Mouse (Mus musculus): ENCODE measurements around the gene Nbeal2.

The Nbeal2 gene

DNA sequence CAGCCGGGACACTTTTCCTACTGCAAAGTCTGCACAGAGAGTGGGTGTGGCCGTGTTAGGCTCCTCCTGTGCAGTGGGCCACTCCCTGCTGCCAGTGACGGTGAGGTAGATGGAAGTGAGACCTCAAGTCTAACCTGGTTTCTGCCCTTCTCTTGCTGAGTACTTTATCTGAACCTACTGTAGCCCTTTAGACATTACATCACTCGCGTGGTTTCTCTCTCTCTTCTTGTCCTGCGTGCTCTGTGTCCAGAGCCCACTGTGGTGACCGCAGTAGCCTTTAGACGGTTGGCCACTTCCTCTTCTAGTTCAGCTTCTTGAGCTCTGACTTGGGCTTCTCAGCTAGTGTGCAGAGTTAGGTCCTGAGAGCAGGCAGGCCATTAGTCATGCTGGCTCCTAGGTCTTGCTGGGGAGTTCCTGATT lies 22.5 kb upstream of the Nbeal2 start:
- 85% methylated on average over 8 of the region's 8 CpGs for WGBS

DNA sequence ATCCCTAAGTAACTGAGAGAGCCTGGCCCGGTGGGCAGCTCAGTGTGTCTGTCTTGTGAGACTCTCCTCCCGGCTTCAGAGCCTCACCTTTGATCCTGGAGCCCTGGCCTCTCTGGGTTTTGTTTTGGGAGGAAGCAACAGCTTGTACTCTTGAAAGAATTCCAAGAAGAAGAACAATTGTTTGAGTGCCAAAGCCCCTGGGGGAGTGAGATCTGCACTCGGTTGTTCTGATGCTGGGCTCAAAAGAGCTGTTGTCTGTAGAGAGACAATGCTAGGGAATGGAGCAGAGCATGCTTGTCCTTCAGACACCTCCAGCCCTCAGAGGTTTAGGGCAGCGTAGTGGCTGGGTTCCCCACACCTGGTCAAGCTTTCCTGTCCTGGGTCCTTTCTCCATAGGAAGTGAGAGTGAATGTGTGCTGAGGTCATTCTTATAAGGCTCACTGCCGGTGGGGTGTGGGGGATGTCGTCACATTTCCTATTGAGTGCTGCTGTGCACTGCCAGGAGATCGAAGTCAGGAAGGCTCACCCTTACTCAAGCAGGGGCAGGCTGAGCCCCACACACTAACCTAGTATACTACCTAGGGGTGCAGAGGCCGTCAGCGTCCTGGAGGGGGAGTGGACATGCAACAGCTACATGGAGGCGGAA lies 19.3 kb upstream of the Nbeal2 start:
- WGBS = 47% methylated on average over 10 of the region's 10 CpGs

DNA sequence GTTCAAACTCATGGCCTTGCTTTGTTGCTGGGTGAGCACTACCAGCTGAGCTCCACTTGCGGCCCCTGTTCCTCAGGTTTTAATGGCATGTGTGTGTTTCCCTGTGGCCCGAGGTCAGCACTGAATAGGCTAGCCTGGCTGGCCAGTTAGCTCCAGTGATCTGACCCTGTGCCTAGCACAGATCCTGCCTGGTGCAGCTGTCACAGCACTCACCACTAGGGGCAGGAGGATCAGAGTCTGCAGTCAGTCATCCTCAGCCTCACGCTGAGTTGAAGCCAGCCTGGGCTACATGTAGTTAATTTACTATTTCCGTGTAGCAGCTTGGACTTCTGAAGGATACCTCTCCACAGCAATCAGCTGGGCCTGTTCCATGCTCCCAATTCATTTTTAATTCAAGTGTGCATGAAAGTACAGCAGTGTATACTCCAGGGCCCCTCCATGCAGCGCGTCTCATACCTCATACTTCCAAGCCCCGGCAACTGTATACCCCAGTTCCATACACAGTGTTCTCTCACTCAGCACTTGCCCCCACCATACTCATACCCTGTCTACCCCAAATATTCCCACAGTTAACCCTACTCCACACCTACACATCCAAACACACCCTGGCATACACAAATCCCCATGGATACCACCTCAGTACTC lies 18.6 kb upstream of the Nbeal2 start:
- WGBS = 58% methylated on average over 7 of the region's 7 CpGs

DNA sequence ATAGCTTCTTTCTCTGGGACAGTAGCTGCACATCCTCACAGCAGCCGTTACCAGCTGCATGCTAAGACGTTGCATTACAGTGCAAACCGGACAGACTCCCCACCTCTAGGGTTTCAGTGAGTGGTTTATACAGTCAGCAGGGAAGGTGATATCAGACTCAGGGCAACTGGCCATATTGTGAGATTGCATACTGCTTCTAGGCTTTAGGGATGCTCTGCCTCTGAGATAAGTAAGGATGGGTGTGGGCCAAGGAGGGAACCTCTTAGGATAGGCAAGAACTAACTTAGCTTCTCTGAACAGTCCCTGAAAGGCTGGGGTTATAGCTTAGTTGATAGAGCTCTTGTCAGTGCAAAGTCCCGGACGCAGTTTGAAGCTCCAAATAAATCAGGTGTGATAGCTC lies 15.8 kb upstream of the Nbeal2 start:
- 86% methylated on average over 5 of the region's 5 CpGs for WGBS

DNA sequence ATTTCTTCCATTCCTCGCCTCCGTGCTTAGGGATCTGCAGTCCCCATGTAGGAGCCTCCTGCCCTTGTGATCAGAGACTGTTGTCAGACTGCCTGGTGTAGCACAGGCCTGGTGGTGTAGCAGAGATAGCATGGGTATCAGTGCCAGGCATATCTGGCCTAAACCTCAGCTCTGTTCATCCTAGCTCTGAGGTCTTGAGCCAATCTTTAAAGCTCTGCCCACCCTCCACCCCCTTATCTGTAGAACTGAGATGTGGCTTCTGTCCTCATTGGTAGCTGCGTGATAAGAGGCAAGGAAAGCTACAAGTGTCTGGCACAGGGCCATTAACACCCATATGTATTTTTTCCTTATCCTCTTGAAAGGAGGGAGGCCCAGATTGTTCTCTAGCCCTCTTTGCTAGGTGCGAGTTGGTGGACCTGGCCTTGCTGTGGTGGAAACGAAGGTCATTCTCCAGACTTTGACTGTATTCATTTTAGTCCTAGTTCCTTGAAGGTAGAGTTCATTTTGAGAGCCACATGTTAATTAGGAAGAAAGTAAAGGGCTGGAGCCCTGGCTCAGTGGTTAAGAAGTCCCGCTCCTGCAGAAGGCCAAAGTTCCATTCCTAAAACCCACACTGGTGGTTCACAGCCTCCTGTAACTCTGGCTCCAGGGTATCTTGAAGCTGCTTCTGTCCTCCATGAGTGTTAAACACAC lies 14.8 kb upstream of the Nbeal2 start:
- 85% methylated on average over 6 of the region's 6 CpGs for WGBS

DNA sequence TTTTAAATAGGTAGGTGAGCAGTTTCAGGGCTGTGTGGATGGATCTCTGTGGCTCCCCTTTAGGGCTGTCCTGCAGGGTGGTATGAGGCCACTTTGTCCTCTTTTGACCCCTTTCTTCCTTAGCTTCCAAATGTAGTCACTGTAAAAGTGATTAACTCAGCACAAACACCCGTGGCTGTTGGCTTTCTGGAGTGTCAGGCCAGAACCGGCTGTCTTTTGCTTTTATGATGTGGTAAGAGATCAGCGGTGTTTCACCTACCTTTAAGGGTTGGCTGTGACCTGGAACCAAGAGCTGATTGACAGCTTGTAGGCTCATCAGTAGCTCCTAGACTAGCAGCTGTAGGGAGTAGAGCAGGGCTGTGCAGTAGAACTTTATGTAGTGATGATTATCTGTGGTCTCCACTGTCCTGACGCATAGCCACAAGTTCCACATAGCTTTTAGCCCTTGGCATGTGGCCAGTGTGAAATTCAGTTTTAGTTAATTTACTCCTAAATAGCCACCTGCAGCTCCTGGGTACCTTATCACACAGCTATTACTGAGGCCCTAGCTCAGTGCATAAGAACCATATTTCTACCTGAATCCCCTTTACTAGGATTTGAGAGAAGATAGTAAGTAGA lies 13.4 kb upstream of the Nbeal2 start:
- WGBS = 48% methylated on average over 4 of the region's 4 CpGs

DNA sequence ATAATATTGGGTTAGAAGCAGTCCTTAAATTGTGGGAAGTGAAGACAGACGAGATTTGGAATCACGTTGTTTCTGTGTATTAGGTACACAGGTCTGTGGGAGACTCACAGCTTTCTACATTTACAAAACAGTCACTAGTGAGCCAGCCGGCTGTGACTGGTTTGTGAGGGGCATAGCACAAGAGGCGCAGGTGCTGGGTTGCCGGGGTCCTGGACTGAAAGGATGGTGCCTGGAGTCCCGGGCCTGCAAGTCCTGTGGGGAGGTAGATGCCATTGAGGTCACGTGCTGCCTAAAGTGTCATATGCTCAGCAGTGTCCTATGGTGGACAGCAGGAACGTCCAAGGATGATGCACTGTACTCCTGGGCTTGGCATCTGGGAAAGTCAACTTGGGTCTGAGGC lies 12.4 kb upstream of the Nbeal2 start:
- WGBS = 56% methylated on average over 8 of the region's 8 CpGs

DNA sequence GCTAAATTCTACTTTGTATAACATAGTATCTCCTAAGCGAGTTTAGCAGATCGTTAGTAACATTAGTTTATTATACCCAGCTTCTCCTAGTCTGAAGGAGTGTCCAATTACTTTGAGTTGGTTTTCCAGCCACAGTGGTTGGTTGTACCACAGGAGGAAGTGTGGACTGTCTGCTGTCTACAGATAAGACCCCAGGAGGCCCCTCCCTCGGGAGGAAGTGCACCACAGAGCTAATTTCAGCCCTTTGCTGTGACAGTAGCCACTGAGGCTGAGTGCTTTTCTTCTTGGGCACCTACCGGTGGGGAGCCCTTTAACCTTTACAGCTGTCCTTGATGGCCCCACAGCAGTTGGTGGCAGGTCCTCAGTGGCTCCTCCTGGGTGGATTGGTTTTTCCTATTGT lies 12.0 kb upstream of the Nbeal2 start:
- WGBS = 40% methylated on average over 4 of the region's 4 CpGs

DNA sequence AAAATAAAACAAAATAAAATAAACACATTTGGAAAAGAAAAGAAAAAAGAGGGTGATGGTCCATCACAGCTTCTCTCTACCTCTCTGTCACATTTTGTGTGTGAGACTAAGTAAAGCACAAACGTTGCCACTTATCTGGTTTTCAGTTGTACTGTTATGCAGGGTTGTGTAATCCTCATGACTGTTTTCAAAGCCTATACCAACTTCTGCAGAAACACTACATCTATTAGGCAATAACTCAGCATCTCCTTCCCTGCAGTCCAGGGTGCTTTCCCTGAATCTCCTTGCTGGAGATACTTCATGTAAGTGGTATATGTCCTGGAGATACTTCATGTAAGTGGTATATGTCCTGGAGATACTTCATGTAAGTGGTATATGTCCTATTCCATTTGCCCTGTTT lies 8.9 kb upstream of the Nbeal2 start:
- WGBS = 82% methylated on average over 1 of the region's 1 CpGs

DNA sequence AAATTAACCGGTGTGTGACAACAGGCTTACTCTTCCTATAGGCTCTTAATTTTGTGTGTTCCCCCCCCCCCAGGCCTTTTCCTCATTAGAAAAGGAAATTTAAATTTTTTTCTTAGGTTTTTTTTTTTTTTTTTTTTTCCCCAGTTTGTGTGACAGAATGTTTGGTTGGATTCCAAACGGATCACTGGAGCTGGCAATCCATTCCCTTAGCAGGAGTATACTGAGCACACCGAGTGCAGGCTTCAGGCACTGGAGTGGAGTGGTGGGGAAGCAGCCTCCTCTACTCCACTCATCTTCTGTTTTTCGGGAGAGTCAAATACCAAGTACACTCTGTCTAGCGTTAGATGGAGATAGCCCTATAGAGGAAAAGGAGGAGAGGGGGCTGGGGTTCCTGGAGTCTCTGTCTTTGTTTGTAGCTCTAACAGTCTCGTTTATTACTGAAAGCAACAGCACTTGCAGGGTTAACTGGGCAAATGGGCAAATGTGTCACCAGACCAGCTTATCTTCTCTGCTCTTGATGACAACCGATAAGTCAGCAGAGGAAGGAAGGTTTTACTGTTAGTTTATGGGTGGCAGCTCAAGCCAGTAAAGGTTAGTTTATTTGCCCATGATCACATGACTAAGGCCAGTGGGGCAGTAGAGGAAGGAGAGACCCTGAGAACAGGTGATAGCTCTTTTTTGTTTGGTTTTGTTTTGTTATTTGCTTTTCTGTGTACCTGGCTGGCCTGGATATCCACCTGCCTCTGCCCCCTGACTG lies 7.1 kb upstream of the Nbeal2 start:
- WGBS = 60% methylated on average over 7 of the region's 7 CpGs

DNA sequence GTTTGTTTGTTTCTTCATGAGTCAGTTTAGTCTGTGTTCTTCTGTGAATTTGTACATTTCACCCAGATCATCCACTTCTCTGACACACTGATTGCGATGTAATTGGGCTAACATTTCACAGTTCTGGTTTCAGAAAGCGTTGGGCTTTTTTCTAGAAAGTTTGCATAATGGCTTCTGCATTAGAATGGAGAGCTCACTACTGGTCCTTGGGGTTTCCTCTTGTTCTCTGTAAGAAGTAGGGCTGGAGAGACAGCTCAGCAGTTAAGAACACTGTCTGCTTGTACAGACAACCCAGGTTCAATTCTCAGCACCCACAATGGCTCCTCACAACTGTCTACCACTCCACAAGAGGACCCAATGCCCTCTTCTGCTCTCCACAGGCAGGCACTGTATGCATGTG lies 6.2 kb upstream of the Nbeal2 start:
- 72% methylated on average over 2 of the region's 2 CpGs for WGBS

DNA sequence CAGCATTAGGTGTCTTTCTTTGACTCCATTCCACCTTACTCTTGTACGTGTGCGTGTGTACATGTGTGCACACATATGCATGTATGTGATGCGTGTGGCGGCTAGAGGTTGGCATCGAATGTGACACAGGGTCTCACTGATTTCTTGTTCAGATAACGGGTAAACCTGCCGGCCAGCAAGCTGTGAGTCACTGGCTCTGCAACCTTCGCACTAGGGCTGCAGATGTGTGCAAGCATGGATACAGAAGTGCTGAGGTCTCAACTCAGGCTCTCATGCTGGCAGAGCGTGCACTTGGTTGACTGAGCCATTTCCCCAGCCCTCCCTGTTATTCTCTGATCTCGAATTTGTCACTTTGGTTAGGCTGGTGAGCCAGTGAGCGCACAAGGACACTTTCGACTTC lies 5.6 kb upstream of the Nbeal2 start:
- WGBS = 90% methylated on average over 12 of the region's 12 CpGs

DNA sequence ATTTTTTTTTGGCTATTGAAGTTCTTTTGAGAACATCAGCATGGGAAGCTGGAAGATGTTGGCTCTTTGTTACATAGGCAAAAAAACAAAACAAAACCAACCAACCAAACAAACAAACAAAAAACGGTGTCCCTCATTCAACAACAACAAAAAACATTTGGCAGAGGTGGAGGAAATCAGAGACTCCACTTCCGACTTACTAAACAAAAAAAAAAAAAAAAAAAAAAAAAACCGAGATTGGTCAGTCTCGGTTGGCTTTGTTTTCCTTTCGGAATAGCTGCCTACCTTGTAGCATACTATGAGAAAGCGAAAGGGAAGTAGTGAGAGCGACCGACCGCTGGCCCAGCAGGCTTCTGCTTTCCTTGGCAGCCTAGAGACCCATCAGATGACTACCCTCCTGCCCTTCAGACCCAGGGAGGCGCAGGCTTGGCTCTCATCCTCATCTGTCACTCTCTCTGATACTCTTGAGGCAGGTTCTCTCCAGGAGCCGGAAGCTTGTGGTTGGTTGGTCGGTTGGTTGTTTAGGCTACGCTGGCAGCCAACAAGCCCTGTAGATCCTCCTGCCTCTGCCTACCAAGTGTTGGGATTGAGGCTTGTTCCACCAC lies 3.6 kb upstream of the Nbeal2 start:
- WGBS = 65% methylated on average over 13 of the region's 13 CpGs

DNA sequence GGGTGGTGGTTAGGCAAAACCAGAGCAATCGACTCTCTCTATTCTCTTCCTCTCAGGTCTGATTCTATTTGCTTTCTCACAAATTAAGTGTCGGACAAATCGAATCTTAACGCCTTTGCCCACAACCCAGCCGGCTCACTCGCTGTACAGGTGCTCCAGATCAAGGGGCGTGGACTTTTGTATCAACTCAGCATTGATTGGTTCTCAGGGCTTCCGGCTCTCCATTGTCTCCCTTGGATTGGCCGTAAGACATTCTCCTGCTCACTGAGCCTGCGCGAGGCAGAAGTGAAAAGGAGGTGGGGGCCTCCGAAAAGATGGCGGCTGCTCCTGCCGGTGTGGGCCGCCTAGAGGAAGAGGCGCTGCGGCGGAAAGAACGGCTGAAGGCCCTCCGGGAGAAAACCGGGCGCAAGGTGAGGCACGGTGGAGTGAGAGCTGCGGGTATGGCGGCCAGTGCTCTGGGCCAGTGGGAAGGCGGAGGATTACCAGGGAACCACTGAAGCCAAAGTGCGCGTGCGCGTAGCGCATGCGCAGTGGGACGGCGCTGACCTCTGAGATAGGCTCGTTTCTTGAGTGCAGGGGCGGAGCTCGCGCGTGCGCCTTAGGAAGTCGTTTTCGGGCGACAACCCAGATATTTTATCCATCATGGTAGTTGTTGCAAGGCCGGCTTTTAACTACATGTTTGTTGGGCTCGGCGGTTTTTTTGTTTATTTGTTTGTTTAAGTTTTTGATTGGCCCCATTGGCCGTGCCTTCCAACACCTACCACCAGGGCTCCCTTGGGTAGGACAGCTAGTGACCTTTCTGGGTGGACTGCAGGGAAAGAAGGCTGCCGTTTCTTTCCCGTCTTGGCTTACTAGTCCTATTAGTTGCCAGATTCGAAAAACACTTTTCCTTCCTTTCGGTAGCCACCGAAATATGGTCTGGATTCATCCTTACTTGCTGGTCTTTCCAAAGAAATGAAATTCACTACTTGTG lies 2.6 kb upstream of the Nbeal2 start, which contains the start of gene Ccdc12:
TSS of gene Ccdc12 (plus strand) at position 255 of the 973 bp plus-strand sequence.
- under 1% methylated on average over 52 of the region's 52 CpGs for WGBS

DNA sequence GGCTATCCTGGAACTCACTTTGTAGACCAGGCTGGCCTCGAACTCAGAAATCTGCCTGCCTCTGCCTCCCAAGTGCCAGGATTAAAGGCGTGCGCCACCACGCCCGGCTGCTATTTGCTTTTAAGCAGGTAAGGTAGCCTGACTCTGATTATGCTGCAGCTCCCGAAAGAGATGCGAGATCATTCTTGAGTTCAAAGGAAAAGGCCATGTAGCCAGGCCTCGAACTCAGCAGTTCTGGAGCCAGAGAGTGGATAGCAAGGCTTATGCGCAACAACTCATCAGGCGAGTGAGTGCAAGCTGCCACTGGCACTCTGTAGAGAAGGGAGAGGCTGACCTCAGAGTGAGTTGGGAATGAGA lies 1.7 kb upstream of the Nbeal2 start:
- 85% methylated on average over 10 of the region's 10 CpGs for WGBS

DNA sequence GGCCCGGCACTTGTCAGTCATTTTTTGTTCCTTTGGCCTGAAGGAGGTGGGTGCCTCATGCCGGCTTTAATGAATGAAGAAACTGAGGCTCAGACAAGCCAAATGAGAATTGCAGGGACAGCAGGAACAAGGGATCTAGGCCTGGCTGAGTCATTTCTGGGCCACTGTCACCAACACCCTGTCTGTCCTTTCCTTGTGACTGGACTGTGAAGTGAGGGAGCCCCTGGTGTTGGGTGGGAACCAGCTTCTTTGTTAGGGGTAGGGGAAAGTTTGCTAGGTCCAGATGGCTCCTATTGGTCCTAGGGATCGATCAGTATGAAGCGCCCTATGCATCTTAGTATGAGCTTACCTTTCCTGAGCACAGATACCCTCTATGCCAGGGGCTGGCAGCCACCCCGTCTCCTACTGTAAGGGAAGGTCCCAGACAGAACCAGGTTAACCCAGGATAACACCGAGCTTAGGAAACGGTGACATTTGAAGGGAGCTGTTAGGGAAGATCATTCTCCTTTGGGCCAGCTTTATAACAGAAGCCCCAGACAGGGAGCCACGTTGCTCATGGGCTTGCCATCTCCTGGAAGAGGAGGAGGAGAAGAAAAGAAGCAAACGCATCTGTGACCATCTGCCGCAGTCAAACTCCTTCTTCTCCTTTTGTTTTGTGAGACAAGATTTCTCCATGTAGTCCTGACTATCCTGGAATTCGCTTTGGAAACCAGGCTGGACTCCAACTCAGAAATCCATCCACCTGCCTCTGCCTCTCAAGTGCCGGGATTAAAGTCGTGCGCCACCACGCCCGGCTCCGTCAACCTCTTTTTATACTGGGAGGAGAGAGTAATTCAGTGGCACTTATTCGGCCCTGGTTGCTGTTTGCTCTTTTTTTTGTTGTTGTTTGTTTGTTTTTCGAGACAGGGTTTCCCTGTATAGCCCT lies 1.0 kb upstream of the Nbeal2 start:
- 66% methylated on average over 19 of the region's 19 CpGs for WGBS

DNA sequence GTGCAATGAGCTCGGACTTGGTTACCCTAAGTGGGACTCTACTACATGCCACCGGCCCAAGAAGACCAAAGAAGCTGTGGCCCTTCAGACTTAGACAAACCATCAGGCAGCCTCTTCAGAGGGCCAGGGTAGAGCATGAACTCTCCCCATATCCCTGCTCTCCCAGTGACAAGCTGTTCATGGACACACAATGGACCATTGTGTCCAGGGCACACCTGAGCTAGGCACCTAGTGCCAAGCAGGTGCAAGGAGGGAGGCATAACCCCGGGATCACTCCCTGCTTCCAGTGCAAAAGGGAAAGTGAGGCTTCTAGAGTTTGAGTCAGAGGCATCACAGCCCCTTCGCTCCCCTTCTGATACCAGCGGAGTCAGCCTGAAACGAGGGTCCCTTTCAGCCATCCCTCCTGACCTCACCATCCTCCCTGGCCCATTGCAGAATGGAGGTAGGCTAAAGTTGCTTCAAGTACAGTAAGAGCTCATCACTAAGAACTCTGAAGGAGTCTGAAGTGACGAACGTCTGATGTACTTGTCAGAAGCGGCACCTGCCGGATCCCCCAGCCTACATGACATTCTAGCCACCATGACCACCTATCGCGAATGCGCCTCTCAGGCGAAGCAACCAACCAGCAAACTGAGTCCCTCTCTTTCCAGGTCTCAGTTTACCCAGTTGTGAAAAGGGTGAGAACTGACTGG lies 852 bp downstream of the Nbeal2 start:
- 29% methylated on average over 14 of the region's 14 CpGs for WGBS

DNA sequence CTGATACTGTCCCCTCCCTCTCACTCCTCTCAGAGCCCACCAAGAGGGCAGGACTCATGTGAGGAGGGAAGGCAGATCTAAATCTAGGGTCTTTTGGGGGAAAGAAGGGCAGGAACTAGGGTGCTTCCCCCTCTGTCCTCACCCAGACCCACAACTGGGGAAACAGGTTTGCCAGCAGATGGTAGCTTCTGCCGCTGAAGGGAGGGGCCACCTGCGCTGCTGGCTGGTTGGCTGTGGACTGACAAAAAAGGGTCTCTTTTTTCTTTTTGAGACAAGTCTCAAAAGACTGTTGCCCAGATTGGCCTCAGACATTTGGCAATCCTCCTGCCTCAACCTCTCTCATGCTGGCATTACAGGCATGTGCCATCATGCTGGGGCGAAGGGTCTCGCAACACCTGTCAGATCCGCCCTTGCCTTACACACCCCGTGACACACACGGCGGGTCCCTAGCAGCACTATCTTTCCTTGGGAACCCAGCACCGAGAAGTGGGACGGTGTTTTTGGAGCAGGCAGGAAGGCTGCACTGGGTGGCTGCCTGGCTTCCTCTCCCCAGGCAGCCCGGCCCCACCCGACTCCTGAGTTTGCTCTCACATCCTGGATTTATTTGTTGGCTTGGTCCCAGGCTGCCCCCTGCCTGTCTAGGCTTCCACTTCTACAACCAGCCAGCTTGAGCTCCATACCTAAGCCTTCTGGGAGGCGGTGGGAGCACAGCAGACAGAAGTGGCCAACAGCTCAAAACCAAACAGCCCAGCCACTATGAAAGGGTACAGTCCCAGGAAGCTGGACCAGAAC lies 1.8 kb downstream of the Nbeal2 start:
- 38% methylated on average over 13 of the region's 13 CpGs for WGBS
